Mouse (Mus musculus) forebrain, postnatal 0 days (tissue): ENCODE measurements around the gene Espl1. TPM values are rescaled to one million over a fixed set of nuclear protein-coding genes. Genes with fewer than 3 reads are reported as not detected.

Source experiments
- ATAC-seq: fragments of 200-750 bp; cut with Nextera tagmentation; 2 replicates; pipeline ENCODE4 v1.8.0; 2017; ENCODE audit warnings: mild to moderate bottlenecking, moderate library complexity
- DNase-seq: peaks from one replicate; pipeline ENCODE4 v3.0.0-alpha.2; 2015
- H3K27ac ChIP-seq: fragments of 300-500 bp; sonication (generic); 2 replicates; pipeline ENCODE4 v1.5.1; 2014; ENCODE audit warnings: low read depth, mild to moderate bottlenecking, antibody characterized with exemption, low read length, moderate library complexity, mixed read lengths
- H3K27me3 ChIP-seq: fragments of 300-500 bp; sonication (generic); 2 replicates; pipeline ENCODE4 v1.6.1; 2014; ENCODE audit warnings: mild to moderate bottlenecking, low read length, mixed read lengths; ENCODE audit not compliant: insufficient read depth
- H3K36me3 ChIP-seq: fragments of 300-500 bp; sonication (generic); 2 replicates; pipeline ENCODE4 v1.6.1; 2014; ENCODE audit warnings: mild to moderate bottlenecking, moderate library complexity; ENCODE audit not compliant: insufficient read depth
- H3K4me1 ChIP-seq: fragments of 300-500 bp; sonication (generic); 2 replicates; pipeline ENCODE4 v1.6.1; 2014; ENCODE audit warnings: antibody characterized with exemption; ENCODE audit not compliant: insufficient read depth
- H3K4me2 ChIP-seq: fragments of 300-500 bp; sonication (generic); 2 replicates; pipeline ENCODE4 v1.6.1; 2014; ENCODE audit warnings: low read depth, mild to moderate bottlenecking, moderate library complexity
- H3K4me3 ChIP-seq: fragments of 300-500 bp; sonication (generic); 2 replicates; pipeline ENCODE4 v1.5.1; 2014; ENCODE audit warnings: low read depth, low read length, mixed read lengths
- H3K9ac ChIP-seq: fragments of 300-500 bp; sonication (generic); 2 replicates; pipeline ENCODE4 v1.6.1; 2014; ENCODE audit warnings: mild to moderate bottlenecking
- H3K9me3 ChIP-seq: fragments of 300-500 bp; sonication (generic); 2 replicates; pipeline ENCODE4 v1.6.1; 2016; ENCODE audit warnings: low read length
- CTCF ChIP-seq: sonication (generic); IDR thresholded peaks from 2 replicates; pipeline ENCODE4 v1.5.1; 2016; ENCODE audit warnings: antibody characterized with exemption, control low read depth, low read depth
- WGBS: fragments of 180-500 bp; shearing (Covaris S2); extraction: QIAGEN DNeasy Blood & Tissue Kit; methylation state at CpG from one replicate; pipeline ENCODE4 v1.1.7; 2014; 5-methylcytosine and 5-hydroxymethylcytosine counted together
- polyA plus RNA-seq: library from polyadenylated mRNA; unstranded; fragments of >200 nt; fragmentation: Nextera tagmentation; extraction: Ambion mirVana; gene quantifications from 2 replicates; pipeline ENCODE4 v1.2.1, GENCODE M21; 2015
- total RNA-seq: library from RNA; depleted of rRNA; stranded (reverse); fragments of >200 nt; gene quantifications from 2 replicates; pipeline ENCODE4 v1.2.3, GENCODE M21; 2014

The Espl1 gene
- total and polyA plus RNA-seq, 2 experiments from 2014 or later = 1.5 to 9.6 TPM

DNA sequence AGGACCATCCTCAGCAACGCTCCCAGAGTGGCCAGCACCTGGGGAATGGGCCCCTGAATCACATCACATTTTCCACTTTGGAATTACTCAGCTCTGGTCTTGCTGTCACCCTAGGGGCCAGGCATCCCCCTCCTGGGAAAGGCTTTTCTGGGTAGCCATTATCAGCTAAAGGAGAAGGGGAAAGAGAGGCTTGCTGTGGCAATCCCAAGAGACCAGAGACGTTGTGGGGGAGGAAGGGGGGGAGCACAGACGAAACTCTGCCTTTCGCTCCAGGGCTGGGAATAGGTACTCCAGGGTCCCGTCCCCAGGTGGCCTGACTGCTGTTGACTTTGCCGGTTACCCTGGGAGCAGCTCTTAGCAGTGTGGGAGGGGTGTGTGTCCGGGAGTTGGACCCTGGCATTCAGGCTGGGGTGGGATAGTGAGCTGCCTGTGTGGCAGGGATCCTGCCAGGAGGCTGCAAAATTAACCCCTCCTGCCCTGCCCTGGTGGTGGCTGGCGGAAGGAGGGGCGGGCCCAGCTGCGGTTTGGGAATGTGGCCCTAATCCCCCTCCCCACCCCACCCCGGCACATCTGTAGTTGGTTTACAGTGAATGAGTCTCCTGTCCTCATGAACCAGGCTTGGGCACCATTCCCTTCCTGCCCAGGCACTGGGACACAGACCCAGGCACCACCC, 37.3 kb upstream of the Espl1 start:
- H3K9me3 ChIP-seq = no peaks in the 10 kb centered on the region
- no peak overlapping the region for H3K9ac ChIP-seq
- peaks cover 4% of the 10 kb centered on the region; the same call in 1 of the 2 replicates for H3K27me3 ChIP-seq
- peaks cover 10% of the 10 kb centered on the region; the same call in 1 of the 2 replicates for H3K4me1 ChIP-seq
- no peak for ATAC-seq
- no peaks in the 10 kb centered on the region for H3K36me3 ChIP-seq
- no peak overlapping the region for H3K4me2 ChIP-seq
- no peak for TF ChIP-seq CTCF
- DNase-seq = no peak
- no peak overlapping the region for H3K4me3 ChIP-seq
- 21% methylated on average over 11 of the region's 11 CpGs for WGBS
- H3K27ac ChIP-seq = no peak overlapping the region

DNA sequence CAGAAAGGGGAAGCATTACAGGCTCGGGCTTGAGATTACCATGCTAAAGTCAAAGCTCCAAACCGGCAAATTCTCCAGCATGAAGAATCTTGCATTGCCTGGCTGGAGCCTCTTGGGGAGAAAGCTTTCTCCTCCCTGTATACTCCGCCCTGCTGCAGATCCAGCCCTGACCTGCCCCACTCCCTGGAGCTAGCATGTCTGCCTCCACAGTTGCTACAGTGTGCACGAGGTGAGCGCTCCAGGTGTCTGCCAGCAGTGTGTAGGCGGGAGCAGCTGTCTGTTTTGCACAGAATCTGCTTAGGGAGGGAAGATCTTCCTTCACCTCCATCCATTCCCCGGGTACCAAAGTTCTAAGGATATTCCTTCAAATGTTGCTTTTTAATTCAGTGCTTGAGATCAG, 33.5 kb upstream of the Espl1 start:
- Histone ChIP-seq H3K4me1 (peaks cover 8% of the 10 kb centered on the region; the same call in 1 of the 2 replicates), H3K4me3 (no peak overlapping the region), H3K36me3 (no peaks in the 10 kb centered on the region), H3K27me3 (peaks cover 2% of the 10 kb centered on the region; the same call in 1 of the 2 replicates), H3K9ac (no peak overlapping the region), H3K4me2 (no peak overlapping the region), H3K27ac (no peak overlapping the region), H3K9me3 (no peaks in the 10 kb centered on the region)
- no peak for TF ChIP-seq CTCF
- DNase-seq = peak; percentile 14
- ATAC-seq = no peak
- WGBS = 49% methylated on average over 7 of the region's 7 CpGs

DNA sequence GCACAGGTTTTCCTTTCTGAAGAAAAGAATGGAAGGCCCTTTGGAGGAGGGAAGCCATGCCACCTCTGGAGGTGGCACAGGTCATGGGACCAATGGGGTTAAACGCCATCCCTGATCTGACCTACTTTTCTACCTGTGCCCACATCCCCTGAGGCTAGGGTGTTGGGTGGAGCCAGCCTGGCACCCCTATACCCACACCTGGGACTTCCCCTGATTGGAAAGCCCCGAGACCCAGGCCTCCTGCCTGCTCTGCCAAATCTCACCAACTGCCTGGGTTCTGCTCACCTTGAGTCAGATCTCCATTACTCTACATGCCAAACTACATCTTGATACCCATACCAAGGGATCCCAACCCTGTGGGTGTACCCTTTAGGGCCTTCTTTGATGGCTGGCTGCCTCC, 33.0 kb upstream of the Espl1 start:
- no peaks in the 10 kb centered on the region for H3K9me3 ChIP-seq
- no peak for DNase-seq
- peaks cover 4% of the 10 kb centered on the region; the same call in 1 of the 2 replicates for H3K4me1 ChIP-seq
- WGBS = 83% methylated on average over 2 of the region's 2 CpGs
- no peaks in the 10 kb centered on the region for H3K36me3 ChIP-seq
- H3K4me3 ChIP-seq = no peak overlapping the region
- H3K4me2 ChIP-seq = no peak overlapping the region
- no peaks in the 10 kb centered on the region; the same call in 1 of the 2 replicates for H3K27me3 ChIP-seq
- H3K27ac ChIP-seq = no peak overlapping the region
- no peak for TF ChIP-seq CTCF
- no peak overlapping the region for H3K9ac ChIP-seq
- no peak for ATAC-seq

DNA sequence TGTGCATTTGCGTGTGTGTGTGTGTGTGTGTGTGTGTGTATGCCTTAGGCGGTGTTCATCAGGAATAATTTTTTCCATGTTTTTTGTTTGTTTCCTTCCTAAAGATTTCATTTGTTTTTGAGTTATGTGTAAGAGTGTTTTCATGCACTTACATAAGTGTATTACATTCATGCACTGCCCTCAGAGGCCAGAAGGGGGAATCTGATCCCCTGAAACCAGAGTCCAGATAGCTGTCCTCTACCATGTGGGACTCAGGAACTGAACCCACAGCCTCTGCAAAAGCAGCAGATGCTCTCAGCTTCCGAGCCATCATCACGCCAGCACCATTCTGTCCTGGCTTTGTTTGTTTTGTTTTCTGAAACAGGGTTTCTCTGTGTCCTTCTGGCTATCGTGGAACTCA, 30.5 kb upstream of the Espl1 start:
- no peak for TF ChIP-seq CTCF
- Histone ChIP-seq H3K36me3 (no peaks in the 10 kb centered on the region), H3K4me2 (no peak overlapping the region), H3K4me1 (no peaks in the 10 kb centered on the region), H3K9ac (no peak overlapping the region), H3K9me3 (no peaks in the 10 kb centered on the region), H3K27ac (no peak overlapping the region), H3K4me3 (no peak overlapping the region), H3K27me3 (peaks cover 5% of the 10 kb centered on the region; the same call in 1 of the 2 replicates)
- DNase-seq (no peak), ATAC-seq (no peak)
- 90% methylated on average over 5 of the region's 5 CpGs for WGBS

DNA sequence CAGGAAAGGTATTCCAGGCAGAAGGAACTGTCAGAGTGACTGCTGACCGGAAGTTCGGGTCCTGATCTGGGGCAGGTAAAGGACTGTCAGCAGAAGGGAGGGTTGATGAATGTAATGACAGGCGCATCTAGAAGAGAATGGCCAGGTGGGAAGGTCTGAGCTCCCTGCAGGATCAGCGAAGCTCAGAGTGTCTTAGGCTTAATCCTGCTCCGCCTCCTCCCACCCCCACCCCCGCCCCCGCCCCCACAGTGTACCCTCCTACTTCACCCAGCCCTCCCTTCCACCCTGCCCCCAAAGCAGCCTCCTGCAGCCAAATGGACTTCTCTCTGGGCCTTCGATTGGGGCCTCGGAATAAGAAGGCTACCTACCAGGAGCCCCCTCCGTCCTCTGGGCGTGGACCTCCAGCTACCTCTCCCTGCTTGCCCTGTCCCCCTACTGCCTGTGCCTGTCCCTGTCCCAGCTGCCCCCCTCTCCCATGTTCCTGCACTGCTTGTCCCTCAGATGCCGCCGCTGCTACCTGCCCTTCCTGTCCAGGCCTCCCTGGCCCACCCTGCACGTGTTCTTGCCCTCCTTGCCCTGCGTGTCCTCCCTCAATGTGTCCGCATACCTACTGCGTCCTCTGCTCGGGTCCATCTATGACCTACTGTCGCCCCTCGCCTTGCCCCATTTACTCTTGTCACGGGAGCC, 25.6 kb upstream of the Espl1 start, which contains the start of gene Gm9918:
Gm9918 (plus strand) TSS at position 290 of the 687 bp plus-strand sequence.
- ATAC-seq = no peak

DNA sequence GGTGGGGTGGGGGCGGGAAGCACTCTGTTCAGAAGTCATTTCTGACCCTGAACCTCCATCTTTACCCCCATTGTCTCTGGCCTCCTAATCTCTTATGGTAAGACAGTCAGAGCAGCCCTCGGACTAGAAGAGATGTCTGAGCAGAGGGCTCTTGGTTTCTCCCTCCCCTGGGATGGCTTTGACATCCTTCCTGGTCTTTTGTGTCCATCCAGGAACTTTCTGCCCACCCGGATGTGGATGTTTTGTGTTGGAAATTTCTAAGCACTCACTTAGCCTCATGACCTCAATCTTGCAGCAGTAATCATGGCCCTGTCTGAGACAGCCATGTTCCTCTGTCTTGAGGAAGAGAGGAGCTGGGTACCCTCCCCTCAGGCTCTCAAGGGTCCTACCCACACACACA, 24.6 kb upstream of the Espl1 start:
- no peak overlapping the region for H3K9ac ChIP-seq
- H3K27ac ChIP-seq = no peak overlapping the region
- ATAC-seq = no peak
- no peaks in the 10 kb centered on the region for H3K4me1 ChIP-seq
- no peaks in the 10 kb centered on the region for H3K9me3 ChIP-seq
- no peak for TF ChIP-seq CTCF
- no peaks in the 10 kb centered on the region for H3K36me3 ChIP-seq
- DNase-seq = no peak
- peaks cover 11% of the 10 kb centered on the region; the same call in 1 of the 2 replicates for H3K27me3 ChIP-seq
- WGBS = 22% methylated on average over 3 of the region's 3 CpGs
- H3K4me2 ChIP-seq = no peak overlapping the region
- H3K4me3 ChIP-seq = no peak overlapping the region

More for the DNA sequence above, 25.6 kb upstream of the Espl1 start, which contains the start of gene Gm9918:
- DNase-seq = no peak
- Histone ChIP-seq H3K4me2 (no peak within 1 kb of the TSS), H3K27me3 (peaks cover 11% of the 10 kb centered on the region; the same call in 1 of the 2 replicates), H3K27ac (no peak within 1 kb of the TSS), H3K36me3 (no peaks in the 10 kb centered on the region), H3K4me3 (no peak within 1 kb of the TSS), H3K4me1 (no peaks in the 10 kb centered on the region), H3K9ac (no peak within 1 kb of the TSS; the same call in 1 of the 2 replicates), H3K9me3 (no peaks in the 10 kb centered on the region)
- no peak for TF ChIP-seq CTCF
- WGBS = 7% methylated on average over 19 of the region's 21 CpGs

- 76% methylated on average over 6 of the region's 6 CpGs for WGBS
- ATAC-seq = no peak
- no peak overlapping the region for H3K27ac ChIP-seq
- H3K9ac ChIP-seq = no peak overlapping the region
- no peaks in the 10 kb centered on the region for H3K36me3 ChIP-seq
- no peak for TF ChIP-seq CTCF
- H3K9me3 ChIP-seq = no peaks in the 10 kb centered on the region
- no peak overlapping the region for H3K4me3 ChIP-seq
- peaks cover 11% of the 10 kb centered on the region; the same call in 1 of the 2 replicates for H3K27me3 ChIP-seq
- H3K4me1 ChIP-seq = no peaks in the 10 kb centered on the region
- DNase-seq = no peak
- no peak overlapping the region for H3K4me2 ChIP-seq
Observed at GRCm38 (mm10) chr15:102273982-102274716, 21.9 kb upstream of the Espl1 start.
